Comparison of ENCODE assay signal across 19 mouse cellular contexts in the genomic region with DNA sequence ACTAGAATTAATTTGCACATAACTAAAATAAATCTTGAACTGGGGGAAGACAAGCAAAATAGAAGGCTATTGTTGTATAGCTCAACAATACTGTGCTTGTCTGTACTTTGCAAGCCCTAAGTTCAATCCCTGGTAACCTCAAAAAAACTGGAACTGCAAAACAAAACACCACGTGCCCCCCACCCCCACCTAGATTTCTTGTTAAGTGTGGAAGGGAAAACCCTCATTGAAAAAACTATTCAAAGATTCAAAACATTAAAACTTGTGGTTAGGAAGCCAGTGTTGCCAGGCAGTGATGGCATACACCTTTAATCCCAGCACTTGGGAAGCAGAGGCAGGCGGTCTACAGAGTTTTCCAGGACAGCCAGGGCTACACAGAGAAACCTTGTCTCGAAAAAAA. TPM values are rescaled to one million over a fixed set of nuclear protein-coding genes. Genes with fewer than 3 reads are reported as not detected.
DNase-seq lines count a peak whose midpoint lies in the region; ATAC-seq and TF ChIP-seq lines count a peak whose summit lies in the region.
"Had no signal": no experiment of that assay in that cellular context is flagged by ENCODE, and none has a peak within 500 bp of the region (broad histone marks: within the 10 kb centered on the region; RNA-seq: fewer than 3 reads in every experiment).

No protein-coding gene starts in this region.

- H3K9ac ChIP-seq in liver, adult 2 months (ENCODE audit: low read depth, low read length), result no peak overlapping the region
- H3K9ac ChIP-seq in midbrain, embryonic 11.5 days (ENCODE audit: low read length), result no peak overlapping the region
- H3K9ac ChIP-seq: forebrain, embryonic 13.5 days; heart, embryonic 12.5 days; heart, embryonic 15.5 days; hindbrain, embryonic 12.5 days; hindbrain, embryonic 15.5 days had no signal

- no peaks in the 10 kb centered on the region for H3K27me3 ChIP-seq in liver, adult 2 months (ENCODE audit: control insufficient read depth, insufficient read depth, low read length)
- H3K27me3 ChIP-seq in midbrain, embryonic 11.5 days (ENCODE audit: control insufficient read depth, insufficient read depth, low read length), result no peaks in the 10 kb centered on the region
- H3K27me3 ChIP-seq: forebrain, embryonic 13.5 days; heart, embryonic 12.5 days; heart, embryonic 15.5 days; hindbrain, embryonic 12.5 days; hindbrain, embryonic 15.5 days had no signal

- peaks cover 39% of the 10 kb centered on the region for H3K79me2 ChIP-seq in liver, adult 2 months (ENCODE audit: control insufficient read depth, insufficient read depth, low read length)

- 61% methylated on average over 3 of the region's 3 CpGs for WGBS in liver, adult 2 months
- 92% methylated on average over 3 of the region's 3 CpGs for WGBS in midbrain, embryonic 11.5 days

- TF ChIP-seq POLR2A in liver, adult 2 months (IDR thresholded peaks at IDR 0.05; ENCODE audit: extremely low read depth, insufficient read depth, low read length), result no peak

- peaks cover 27% of the 10 kb centered on the region for H3K4me1 ChIP-seq in liver, adult 2 months (ENCODE audit: control insufficient read depth, insufficient read depth, low read length)
- no peaks in the 10 kb centered on the region for H3K4me1 ChIP-seq in midbrain, embryonic 11.5 days (ENCODE audit: control insufficient read depth, insufficient read depth, low read length)

- H3K27ac ChIP-seq in liver, adult 2 months (replicated peaks; ENCODE audit: insufficient read depth, low read depth, low read length), result 0 out of 2 replicates have a peak overlapping the region, but pooled peaks have one; percentile 21
- H3K27ac ChIP-seq in midbrain, embryonic 11.5 days (ENCODE audit: low read depth, low read length), result no peak overlapping the region
- H3K27ac ChIP-seq: forebrain, embryonic 10.5 days; forebrain, embryonic 13.5 days; heart, embryonic 15.5 days; hindbrain, embryonic 12.5 days; hindbrain, embryonic 15.5 days had no signal

- peak; percentile 11 for ATAC-seq in CD4-positive, CD25-positive, alpha-beta regulatory T cell, adult 4 months
- no peak for ATAC-seq in midbrain, embryonic 11.5 days (ENCODE audit: low FRiP score)
- ATAC-seq: forebrain, embryonic 13.5 days; forebrain, embryonic 16.5 days had no signal

- no peak overlapping the region for H3K4me2 ChIP-seq in midbrain, embryonic 11.5 days
- H3K4me2 ChIP-seq: forebrain, embryonic 13.5 days; heart, embryonic 12.5 days; heart, embryonic 15.5 days; hindbrain, embryonic 12.5 days; hindbrain, embryonic 15.5 days had no signal

- H3K9me3 ChIP-seq in midbrain, embryonic 11.5 days (ENCODE audit: control insufficient read depth, low read length), result no peaks in the 10 kb centered on the region
- H3K9me3 ChIP-seq: forebrain, embryonic 13.5 days; heart, embryonic 12.5 days; heart, embryonic 15.5 days; hindbrain, embryonic 12.5 days; hindbrain, embryonic 15.5 days had no signal

- H3K36me3 ChIP-seq in liver, adult 2 months (ENCODE audit: control insufficient read depth, insufficient read depth, low read length), result peaks cover 6% of the 10 kb centered on the region
- H3K36me3 ChIP-seq in midbrain, embryonic 11.5 days (ENCODE audit: control insufficient read depth, insufficient read depth, low read length), result peaks cover 9% of the 10 kb centered on the region
- H3K36me3 ChIP-seq: heart, embryonic 15.5 days; hindbrain, embryonic 15.5 days had no signal

- no peak overlapping the region for H3K4me3 ChIP-seq in liver, adult 2 months (ENCODE audit: insufficient read depth, low read depth, low read length)
- no peak overlapping the region for H3K4me3 ChIP-seq in midbrain, embryonic 11.5 days (ENCODE audit: low read depth, low read length)
- H3K4me3 ChIP-seq: forebrain, embryonic 10.5 days; forebrain, embryonic 13.5 days; heart, embryonic 12.5 days; heart, embryonic 15.5 days; hindbrain, embryonic 12.5 days; hindbrain, embryonic 15.5 days had no signal

- no peak for DNase-seq in liver, adult 2 months (ENCODE audit: extremely low read depth, low read depth, low spot score)
- no peak for DNase-seq in liver
- DNase-seq in CD4-positive helper T cell, adult 2 months (ENCODE audit: low read depth, low spot score), result peak; percentile 13
- no peak for DNase-seq in cerebellum, postnatal 10 days
- no peak for DNase-seq in midbrain, embryonic 11.5 days (ENCODE audit: low spot score, missing footprints)
- DNase-seq: adrenal gland, adult 2 months; adrenal gland, postnatal 14 days; cerebellum, adult 11 months; cerebellum, adult 2 months; cerebellum, adult 9-11 months; gastrocnemius, postnatal 14 days had no signal

- TF ChIP-seq CTCF in liver, adult 2 months (IDR thresholded peaks at IDR 0.05; ENCODE audit: low read depth, low read length), result no peak

RNA-seq across cellular contexts. Expression of a gene that starts 8.1 kb away (rescaled TPM):
- 40.7 and 41.9 TPM in 2 replicates for total RNA-seq in liver, adult 2 months (2014; rRNA removed)
- 11.6 and 12.2 TPM in 2 replicates for polyA plus RNA-seq in liver, adult 2 months (2012; rRNA removed)
- 10 to 100 TPM; 28.0 to 44.6 TPM for polyA plus RNA-seq in CD4-positive, CD25-positive, alpha-beta regulatory T cell, adult 4 months (2017; shearing (Covaris generic))
- 68.5 and 71.3 TPM in 2 replicates for polyA plus RNA-seq in midbrain, embryonic 11.5 days (2014; fragmentation: Nextera tagmentation; extraction: Ambion mirVana)

RNA-seq across cellular contexts. Expression of a gene that starts 46.6 kb away (rescaled TPM):
- 1.3 and 1.7 TPM in 2 replicates for total RNA-seq in liver, adult 2 months (2014; rRNA removed)
- polyA plus RNA-seq in liver, adult 2 months (2012; rRNA removed), result 0.58 and 1.1 TPM in 2 replicates
- polyA plus RNA-seq in CD4-positive, CD25-positive, alpha-beta regulatory T cell, adult 4 months (2017; shearing (Covaris generic)), result 100 to 1,000 TPM in 1 of 2 experiments, 10 to 100 TPM in 1; 89.5 to 106 TPM
- polyA plus RNA-seq in midbrain, embryonic 11.5 days (2014; fragmentation: Nextera tagmentation; extraction: Ambion mirVana), result 11.0 TPM in 2 replicates
